Mouse (Mus musculus) small intestine, adult 2 months (tissue): ENCODE measurements around the gene Creg1.

Experiments
- CTCF ChIP-seq: fragments of 200-500 bp; IDR thresholded peaks from 2 replicates; pipeline ENCODE4 v1.5.1; 2012; ENCODE audit warnings: low read depth, mild to moderate bottlenecking, control low read depth, inconsistent platforms, low read length, moderate library complexity, mixed read lengths; ENCODE audit not compliant: insufficient replicate concordance, insufficient read length; ENCODE audit errors: extremely low read depth
- POLR2A ChIP-seq: fragments of 200-500 bp; IDR thresholded peaks from 2 replicates; pipeline ENCODE4 v1.6.1; 2012; ENCODE audit warnings: low read depth, mild to moderate bottlenecking, control low read depth, inconsistent platforms, low read length, moderate library complexity

DNA sequence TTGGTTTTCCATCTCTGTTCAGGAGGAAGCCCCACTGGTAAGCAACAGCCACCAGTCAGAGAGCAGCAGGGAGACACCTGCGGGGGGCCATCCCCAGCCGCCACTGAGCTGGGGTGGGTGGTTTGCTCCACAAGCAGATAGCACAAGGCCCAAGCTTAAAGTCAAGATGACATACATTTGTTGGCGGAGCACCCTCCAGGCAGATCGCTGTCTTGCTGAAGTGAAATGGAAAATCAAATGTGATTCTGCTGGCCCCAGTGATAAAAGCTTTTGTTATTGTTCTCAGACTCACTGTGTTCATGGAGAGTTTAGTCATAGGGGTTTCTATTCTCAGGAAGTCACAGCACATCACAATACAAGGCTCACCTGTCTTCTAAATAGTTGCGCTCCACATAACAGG is 39.6 kb downstream of the Creg1 start:
- TF ChIP-seq CTCF (no peak), POLR2A (no peak)
